Mouse (Mus musculus) kidney, postnatal 14 days (tissue): ENCODE results near the gene Atp1a1.

Source experiments
- DNase-seq: peaks from one replicate; pipeline ENCODE4 v3.0.0; 2022; ENCODE audit warnings: mixed read lengths

Atp1a1 gene

DNA sequence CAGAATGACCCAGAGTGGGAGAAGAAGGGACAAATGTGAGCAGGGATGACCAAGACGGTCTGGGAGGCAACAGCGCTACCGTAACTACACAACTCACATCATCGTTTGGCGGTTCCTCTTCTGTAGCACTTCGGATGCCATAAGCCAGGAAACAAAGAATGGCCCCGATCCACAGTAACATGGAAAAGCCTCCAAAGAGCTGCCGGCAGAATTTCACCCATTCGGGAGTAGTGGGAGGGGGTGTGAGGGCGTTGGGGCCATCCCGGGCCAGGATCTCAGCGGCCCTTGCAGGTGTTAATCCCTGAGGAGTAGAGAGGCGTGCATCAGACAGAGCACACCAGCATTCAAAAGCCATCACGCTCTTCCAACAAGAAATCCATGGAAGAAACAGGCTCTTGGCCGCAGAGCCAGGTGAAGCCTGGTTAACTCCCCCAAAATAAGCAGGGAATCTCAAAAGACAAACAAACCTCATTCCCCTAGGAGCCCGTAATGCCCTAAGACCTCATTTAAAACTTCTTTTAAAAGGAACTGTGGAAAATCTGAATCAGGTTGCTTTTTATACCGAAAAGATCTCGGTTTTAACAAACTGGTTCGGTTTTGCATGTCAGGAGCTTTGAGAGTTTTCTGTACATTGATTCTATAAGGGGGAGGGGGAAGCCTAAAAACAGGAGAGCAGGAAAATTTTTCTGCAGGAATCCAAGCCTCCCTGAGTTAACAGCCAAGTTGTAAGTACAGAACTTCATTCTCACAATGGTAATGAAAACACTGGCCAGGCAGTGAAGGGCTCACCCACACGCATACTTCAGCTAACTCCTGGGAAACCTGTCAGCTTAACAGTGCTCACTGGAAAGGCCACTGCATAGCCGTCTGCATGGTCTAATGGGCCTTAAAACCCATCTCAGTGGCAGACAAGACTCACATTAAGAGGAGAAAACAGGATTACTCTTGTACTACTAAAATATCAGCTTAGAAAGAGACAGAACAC, 11.9 kb downstream of the Atp1a1 start:
- no peak for DNase-seq

GRCm38 (mm10) chr3:101590380-101590779, 14.1 kb downstream of the Atp1a1 start:
- DNase-seq, result no peak

- no peak for DNase-seq
Measured at GRCm38 (mm10) chr3:101588299-101588698, 16.2 kb downstream of the Atp1a1 start.

DNA sequence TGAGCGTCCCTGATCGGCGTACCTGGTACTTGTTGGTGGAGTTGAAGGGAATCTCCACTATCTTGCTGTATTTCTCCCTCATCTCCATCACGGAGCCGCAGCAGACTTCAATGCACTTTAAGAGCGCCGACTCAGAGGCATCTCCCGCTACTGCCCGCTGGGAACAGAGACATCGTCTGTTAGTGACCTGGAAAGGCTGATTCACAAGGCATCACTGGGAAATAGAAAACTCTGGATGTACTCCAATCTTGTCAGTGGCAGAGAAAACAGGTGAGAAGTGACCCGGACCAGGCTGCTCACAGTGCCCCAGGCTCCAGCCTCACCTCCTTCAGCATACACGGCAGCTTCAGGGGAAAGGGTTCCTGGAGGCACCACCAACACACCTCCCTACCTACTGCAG, 17.7 kb downstream of the Atp1a1 start:
- no peak for DNase-seq

GRCm38 (mm10) chr3:101578072-101578471, 26.4 kb downstream of the Atp1a1 start:
- no peak for DNase-seq

GRCm38 (mm10) chr3:101577361-101577760, 27.1 kb downstream of the Atp1a1 start:
- DNase-seq, result no peak

DNA sequence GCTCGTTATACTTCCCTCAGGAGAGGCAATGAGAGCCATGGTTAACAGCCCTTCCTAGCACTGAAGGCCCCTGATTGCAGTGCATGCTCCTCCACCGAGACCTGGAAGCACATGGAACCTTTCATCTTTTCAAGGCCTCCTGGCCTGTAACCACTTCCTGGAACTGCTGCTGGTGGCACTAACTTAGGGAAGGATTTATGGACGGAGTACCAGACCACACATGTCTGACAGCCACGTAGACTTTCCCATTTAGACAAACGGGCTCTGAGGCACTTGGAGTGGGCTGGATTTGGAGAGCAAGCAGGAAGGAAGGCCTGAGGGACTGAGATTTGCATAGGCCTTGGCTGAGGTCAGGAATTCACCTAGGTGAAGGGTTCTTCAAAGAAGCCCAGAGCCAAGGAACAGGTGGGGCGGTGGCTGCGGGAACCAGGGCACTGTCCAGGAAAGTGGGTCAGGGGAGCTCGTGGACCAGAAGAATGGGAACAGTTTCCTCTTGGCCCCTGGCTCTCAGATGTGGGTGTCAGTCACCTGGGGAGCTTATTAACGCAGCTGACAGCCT, 28.9 kb downstream of the Atp1a1 start:
- no peak for DNase-seq

GRCm38 (mm10) chr3:101574463-101575193, 29.9 kb downstream of the Atp1a1 start:
- DNase-seq, result no peak

GRCm38 (mm10) chr3:101572991-101573390, 31.5 kb downstream of the Atp1a1 start:
- DNase-seq, result no peak

DNA sequence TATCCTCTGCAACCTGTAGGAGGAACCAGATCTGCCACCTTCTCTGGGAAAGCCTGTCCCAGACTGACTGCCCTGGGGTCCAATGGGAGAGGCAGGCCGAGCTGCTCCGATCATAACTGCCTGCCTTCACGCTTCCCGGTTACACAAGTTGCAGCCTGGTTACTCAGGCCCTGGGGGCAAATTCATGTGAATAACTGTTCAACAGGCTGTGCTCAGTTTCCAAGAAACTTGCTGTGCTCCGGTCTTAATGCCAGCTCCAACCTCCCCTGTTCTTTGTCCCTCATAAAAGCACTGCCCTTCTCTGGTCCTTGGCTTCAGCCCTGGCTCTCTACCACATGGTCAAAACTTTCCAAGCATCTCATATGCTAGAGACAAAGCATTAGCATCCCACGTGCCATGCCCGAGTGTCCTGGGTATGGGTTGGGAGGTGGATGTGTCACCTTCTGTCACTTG, 32.3 kb downstream of the Atp1a1 start:
- peak; percentile 88 for DNase-seq

GRCm38 (mm10) chr3:101571515-101572130, 32.9 kb downstream of the Atp1a1 start:
- DNase-seq, result peak; percentile 42

DNA sequence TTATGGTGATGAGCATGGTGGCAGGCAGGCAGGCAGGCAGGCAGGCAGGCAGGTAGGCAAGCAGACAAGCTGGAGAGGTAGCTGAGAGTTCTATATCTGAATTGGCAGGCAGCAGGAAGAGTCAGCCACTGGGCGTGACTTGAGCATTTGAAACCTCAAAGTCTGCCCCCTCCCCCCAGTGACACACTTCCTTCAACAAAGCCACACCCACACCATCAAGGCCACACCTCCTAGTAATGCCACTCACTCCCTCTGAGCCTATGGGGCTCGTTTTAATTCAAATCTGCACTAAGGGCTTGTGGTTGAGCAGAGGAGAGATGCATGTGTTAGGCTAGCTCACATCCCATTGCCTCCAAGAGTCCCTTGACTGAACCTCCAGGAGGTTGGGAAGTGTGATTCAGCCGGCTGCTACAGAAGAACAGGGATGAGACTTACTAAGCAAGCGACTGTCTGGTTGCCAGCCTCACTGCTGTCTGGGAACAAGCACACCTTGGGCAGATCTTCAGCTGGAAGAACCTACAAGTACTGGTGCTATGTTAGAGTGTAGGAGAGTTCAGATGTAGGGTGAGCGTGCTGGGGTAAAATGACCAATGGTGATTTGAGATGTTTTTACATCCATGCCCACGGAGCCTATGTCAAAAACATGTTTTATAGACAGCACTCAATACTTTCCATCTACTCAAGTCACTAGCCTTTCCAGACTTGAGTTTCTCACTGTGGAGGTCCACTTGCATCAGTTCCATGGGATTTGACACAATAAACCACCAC, 33.6 kb downstream of the Atp1a1 start:
- no peak for DNase-seq

- no peak for DNase-seq
Measured at GRCm38 (mm10) chr3:101570246-101570645, 34.2 kb downstream of the Atp1a1 start.

GRCm38 (mm10) chr3:101568627-101569026, 35.9 kb downstream of the Atp1a1 start:
- no peak for DNase-seq

DNA sequence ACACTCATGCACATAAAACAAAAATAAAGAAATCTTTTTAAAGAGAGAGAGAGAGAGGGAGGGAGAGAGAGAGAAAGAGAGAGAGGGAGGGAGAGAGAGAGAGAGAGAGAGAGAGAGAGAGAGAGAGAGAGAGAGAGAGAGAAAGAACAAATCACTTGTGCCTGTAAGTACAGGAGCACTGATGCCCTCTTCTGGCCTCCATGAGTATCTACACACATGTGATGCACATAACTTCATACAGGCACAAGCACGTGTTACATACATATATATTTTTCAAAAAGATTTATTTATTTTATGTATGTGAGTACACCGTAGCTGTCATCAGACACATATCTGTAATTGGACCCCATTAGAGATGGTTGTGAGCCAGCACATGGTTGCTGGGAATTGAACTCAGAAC, 40.5 kb downstream of the Atp1a1 start:
- no peak for DNase-seq

DNA sequence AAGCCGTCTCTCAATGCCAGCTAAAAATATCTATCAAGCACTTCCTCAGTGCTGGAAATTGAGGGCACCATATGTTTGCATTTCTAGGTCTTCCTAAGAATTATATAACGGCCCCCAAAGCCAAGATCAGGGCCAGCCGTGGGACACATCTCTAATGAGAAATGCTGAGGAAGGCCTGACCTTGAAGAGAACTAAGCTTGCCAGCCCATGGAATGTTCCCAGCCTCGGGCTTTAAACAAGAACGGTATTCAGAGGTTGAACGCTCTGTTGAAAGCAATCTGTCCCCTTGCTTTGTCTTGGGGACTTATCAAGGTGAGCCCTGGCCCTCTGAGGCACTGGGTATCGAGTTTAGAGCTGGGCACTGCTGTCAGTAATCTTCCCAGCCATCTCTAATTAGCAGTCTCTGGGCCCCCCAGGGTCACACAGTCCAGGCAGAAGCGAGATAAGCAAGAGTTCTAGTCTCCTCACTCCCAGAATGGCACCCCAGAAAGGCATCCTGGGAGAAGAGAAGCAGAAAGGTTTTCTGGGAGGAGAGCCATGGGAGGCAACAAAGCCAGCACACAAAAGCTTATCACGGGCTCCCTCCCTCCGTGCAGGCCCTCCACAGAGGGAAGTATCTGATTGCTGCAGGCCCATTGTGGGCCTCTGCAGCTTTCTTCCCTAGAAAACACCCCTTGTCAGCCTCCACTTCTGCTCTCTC, 41.8 kb downstream of the Atp1a1 start:
- peak; percentile 43 for DNase-seq

DNA sequence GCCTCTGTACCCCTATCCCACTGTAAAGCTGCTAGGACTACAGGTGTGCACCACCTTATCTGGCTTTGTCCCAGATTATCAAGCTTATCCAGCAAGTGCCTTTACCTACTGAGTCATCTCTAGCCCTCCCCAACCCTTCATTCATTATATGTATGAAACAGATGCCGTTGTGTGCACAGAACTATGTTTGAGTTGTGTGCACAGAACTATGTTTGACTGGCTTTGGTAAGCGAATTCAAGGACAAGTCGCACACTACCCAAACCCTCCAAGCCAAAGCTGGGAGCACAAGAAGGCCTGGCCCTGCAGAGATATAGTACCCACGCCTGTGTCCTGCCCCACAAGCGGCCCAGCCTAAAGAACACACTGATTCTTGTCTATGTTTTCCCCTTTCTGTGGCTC, 42.5 kb downstream of the Atp1a1 start:
- no peak for DNase-seq

- no peak for DNase-seq
Measured at GRCm38 (mm10) chr3:101560841-101561522, 43.5 kb downstream of the Atp1a1 start.

- DNase-seq, result no peak
Measured at GRCm38 (mm10) chr3:101556712-101557111, 47.8 kb downstream of the Atp1a1 start.

DNA sequence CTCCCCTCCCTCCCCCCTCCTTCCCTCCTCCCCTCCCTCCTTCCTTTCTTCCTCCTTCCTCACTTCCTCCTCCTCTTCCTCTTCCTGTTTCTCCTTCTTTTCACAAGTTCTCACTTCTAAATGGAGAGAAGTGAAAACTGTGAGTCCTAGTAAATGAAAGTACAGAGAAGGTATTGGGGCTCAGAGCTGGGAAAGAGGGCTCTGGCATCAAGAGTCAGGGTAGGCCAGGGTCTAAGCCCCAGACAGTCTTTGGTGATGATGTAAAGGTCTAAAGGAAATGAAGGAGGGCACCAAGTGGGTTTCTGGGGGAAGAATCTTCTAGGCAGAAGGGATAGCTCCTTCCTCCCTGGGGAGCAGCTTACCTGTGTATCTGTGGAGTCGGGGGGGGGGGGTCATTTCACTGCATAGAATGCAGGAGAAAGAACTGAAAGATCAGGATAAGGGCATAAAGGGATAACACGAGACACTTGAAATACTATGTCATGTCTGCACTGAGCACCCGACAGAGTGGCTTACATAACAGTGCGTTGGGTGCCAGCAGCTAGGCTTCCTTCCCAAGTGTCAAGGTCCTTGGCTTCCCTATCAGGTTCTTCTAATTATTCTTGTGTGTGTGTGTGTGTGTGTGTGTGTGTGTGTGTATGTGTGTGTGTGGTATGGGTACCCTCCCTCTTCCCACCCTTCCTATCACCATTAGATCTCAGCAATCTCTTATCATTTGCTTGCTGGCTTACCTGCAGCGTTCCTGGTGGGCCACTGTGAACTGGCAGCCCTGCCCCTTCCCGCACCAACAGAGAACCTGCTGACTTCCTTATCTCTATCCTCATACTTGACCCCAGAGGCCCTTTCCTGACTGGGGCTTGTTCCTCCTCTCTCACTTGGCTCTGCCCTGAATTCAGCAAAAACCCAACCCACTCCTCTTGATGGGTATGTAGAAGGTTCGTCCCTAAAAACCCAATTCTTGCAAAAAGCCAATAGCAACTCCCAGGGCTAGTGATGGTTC, 51.6 kb downstream of the Atp1a1 start:
- no peak for DNase-seq
